ENCODE assay signal across 9 mouse cellular contexts in genomic region chr10:125538316-125538715, GRCm38 (mm10).
DNase-seq lines count a peak whose midpoint lies in the region; ATAC-seq lines count a peak whose summit lies in the region.
"Had no signal": no experiment of that assay in that cellular context is flagged by ENCODE, and none has a peak within 500 bp of the region (broad histone marks: within the 10 kb centered on the region; RNA-seq: fewer than 3 reads in every experiment).

No protein-coding gene starts in this region.

- no peak overlapping the region for H3K27ac ChIP-seq in hindbrain, embryonic 14.5 days
- H3K27ac ChIP-seq in hindbrain, embryonic 10.5 days: no peak overlapping the region
- no peak overlapping the region for H3K27ac ChIP-seq in embryonic facial prominence, embryonic 14.5 days (replicated peaks; ENCODE audit: low read depth, low read length)
- H3K27ac ChIP-seq: neural tube, embryonic 13.5 days had no signal

- H3K9ac ChIP-seq in hindbrain, embryonic 14.5 days: no peak overlapping the region
- H3K9ac ChIP-seq in embryonic facial prominence, embryonic 14.5 days (ENCODE audit: low read depth, low read length): no peak overlapping the region
- H3K9ac ChIP-seq: neural tube, embryonic 13.5 days had no signal

- H3K4me2 ChIP-seq in hindbrain, embryonic 14.5 days (replicated peaks): no peak overlapping the region
- H3K4me2 ChIP-seq in embryonic facial prominence, embryonic 14.5 days (ENCODE audit: low read depth, low read length): no peak overlapping the region
- H3K4me2 ChIP-seq: neural tube, embryonic 13.5 days had no signal

- no peak for ATAC-seq in hindbrain, embryonic 14.5 days (ENCODE audit: low FRiP score)
- ATAC-seq in embryonic facial prominence, embryonic 14.5 days (ENCODE audit: low read depth): 0 out of 2 replicates have a peak, but pooled peaks have one; percentile 53

- peak; percentile 76 for DNase-seq in hindbrain, embryonic 14.5 days (ENCODE audit: low spot score)
- DNase-seq in hindbrain, embryonic 10.5 days (ENCODE audit: low spot score): no peak
- DNase-seq in urinary bladder, postnatal 14 days (ENCODE audit: low spot score): peak; percentile 4
- DNase-seq in urinary bladder, adult 18-20 months (ENCODE audit: low spot score in 2 of 2): no peak
- peak; percentile 83 for DNase-seq in embryonic facial prominence, embryonic 14.5 days (ENCODE audit: low spot score)
- peak; percentile 41 for DNase-seq in lung, postnatal 25 days (ENCODE audit: low spot score)
- no peak for DNase-seq in adipocyte (ENCODE audit: low spot score)
- DNase-seq in spleen, adult 12 weeks (ENCODE audit: low spot score): no peak

- H3K4me3 ChIP-seq in hindbrain, embryonic 14.5 days (replicated peaks; ENCODE audit: low read length): no peak overlapping the region
- H3K4me3 ChIP-seq in hindbrain, embryonic 10.5 days: no peak overlapping the region
- H3K4me3 ChIP-seq in embryonic facial prominence, embryonic 14.5 days (ENCODE audit: low read depth, low read length): no peak overlapping the region
- H3K4me3 ChIP-seq: neural tube, embryonic 13.5 days had no signal

- no peaks in the 10 kb centered on the region for H3K9me3 ChIP-seq in hindbrain, embryonic 14.5 days (ENCODE audit: control insufficient read depth, low read length)
- no peaks in the 10 kb centered on the region for H3K9me3 ChIP-seq in hindbrain, embryonic 10.5 days
- H3K9me3 ChIP-seq in embryonic facial prominence, embryonic 14.5 days (ENCODE audit: control insufficient read depth, low read length): no peaks in the 10 kb centered on the region
- H3K9me3 ChIP-seq: neural tube, embryonic 13.5 days had no signal

- no peaks in the 10 kb centered on the region for H3K36me3 ChIP-seq in hindbrain, embryonic 14.5 days (replicated peaks; ENCODE audit: control insufficient read depth, insufficient read depth)
- H3K36me3 ChIP-seq in hindbrain, embryonic 10.5 days: no peaks in the 10 kb centered on the region
- no peaks in the 10 kb centered on the region for H3K36me3 ChIP-seq in embryonic facial prominence, embryonic 14.5 days (ENCODE audit: control insufficient read depth, insufficient read depth, low read length)
- H3K36me3 ChIP-seq: neural tube, embryonic 13.5 days had no signal

- 43% methylated on average over 1 of the region's 1 CpGs for WGBS in hindbrain, embryonic 14.5 days
- 53% methylated on average over 1 of the region's 1 CpGs for WGBS in hindbrain, embryonic 10.5 days
- 55% methylated on average over 1 of the region's 1 CpGs for WGBS in embryonic facial prominence, embryonic 14.5 days

- H3K4me1 ChIP-seq in hindbrain, embryonic 14.5 days (replicated peaks; ENCODE audit: control insufficient read depth, insufficient read depth, low read length): no peaks in the 10 kb centered on the region
- no peaks in the 10 kb centered on the region for H3K4me1 ChIP-seq in hindbrain, embryonic 10.5 days (replicated peaks)
- H3K4me1 ChIP-seq in embryonic facial prominence, embryonic 14.5 days (ENCODE audit: control insufficient read depth, insufficient read depth, low read length): no peaks in the 10 kb centered on the region
- H3K4me1 ChIP-seq: neural tube, embryonic 13.5 days had no signal

- no peaks in the 10 kb centered on the region for H3K27me3 ChIP-seq in hindbrain, embryonic 14.5 days (ENCODE audit: control insufficient read depth, insufficient read depth, low read length)
- no peaks in the 10 kb centered on the region for H3K27me3 ChIP-seq in hindbrain, embryonic 10.5 days (ENCODE audit: insufficient read depth, poor library complexity, severe bottlenecking)
- no peaks in the 10 kb centered on the region for H3K27me3 ChIP-seq in embryonic facial prominence, embryonic 14.5 days (replicated peaks; ENCODE audit: control insufficient read depth, insufficient read depth, low read length)
- H3K27me3 ChIP-seq: neural tube, embryonic 13.5 days had no signal

Comparison
In these comparisons a context has a peak if more than half of its experiments do, and no peak if none do; other contexts are left out.
1. DNase-seq: peak in hindbrain, embryonic 14.5 days (single experiment), urinary bladder, postnatal 14 days (single experiment), embryonic facial prominence, embryonic 14.5 days (single experiment) and lung, postnatal 25 days (single experiment); none in hindbrain, embryonic 10.5 days (single experiment), urinary bladder, adult 18-20 months (0 of 2), adipocyte (single experiment) and spleen, adult 12 weeks (single experiment).